Mouse (Mus musculus) hindbrain, embryonic 15.5 days (tissue): ENCODE results near the gene Phpt1. TPM values are rescaled to one million over a fixed set of nuclear protein-coding genes. Genes with fewer than 3 reads are reported as not detected.
"Not testable (repeated sequence)": the region's sequence is repeated elsewhere in the genome, so short reads cannot be mapped to it uniquely, and the experiment has no call there.

Source experiments
- ATAC-seq: fragments of 200-750 bp; cut with Nextera tagmentation; 2 replicates; pipeline ENCODE4 v1.8.0; 2017; ENCODE audit warnings: low read depth, moderate number of reproducible peaks, moderate TSS enrichment; ENCODE audit not compliant: low FRiP score
- H3K27ac ChIP-seq: fragments of 300-500 bp; sonication (generic); replicated peaks from 2 replicates; pipeline ENCODE4 v1.5.1; 2015; ENCODE audit warnings: mild to moderate bottlenecking, inconsistent platforms
- H3K27me3 ChIP-seq: fragments of 300-500 bp; sonication (generic); 2 replicates; pipeline ENCODE4 v1.6.1; 2015; ENCODE audit warnings: control low read depth, inconsistent platforms
- H3K36me3 ChIP-seq: fragments of 300-500 bp; sonication (generic); 2 replicates; pipeline ENCODE4 v1.6.1; 2015; ENCODE audit warnings: control low read depth, inconsistent platforms
- H3K4me1 ChIP-seq: fragments of 300-500 bp; sonication (generic); replicated peaks from 2 replicates; pipeline ENCODE4 v1.6.1; 2015; ENCODE audit warnings: control low read depth, inconsistent platforms
- H3K4me2 ChIP-seq: fragments of 300-500 bp; sonication (generic); 2 replicates; pipeline ENCODE4 v1.6.1; 2015; ENCODE audit warnings: moderate library complexity, mild to moderate bottlenecking, inconsistent platforms
- H3K4me3 ChIP-seq: fragments of 300-500 bp; sonication (generic); 2 replicates; pipeline ENCODE4 v1.5.1; 2015; ENCODE audit warnings: mild to moderate bottlenecking, inconsistent platforms
- H3K9ac ChIP-seq: fragments of 300-500 bp; sonication (generic); 2 replicates; pipeline ENCODE4 v1.6.1; 2015; ENCODE audit warnings: inconsistent platforms
- H3K9me3 ChIP-seq: fragments of 300-500 bp; sonication (generic); 2 replicates; pipeline ENCODE4 v1.6.1; 2016; ENCODE audit warnings: control low read depth, inconsistent platforms
- WGBS: fragments of 180-500 bp; shearing (Covaris S2); methylation state at CpG from one replicate; pipeline ENCODE4 v1.1.7; 2015; 5-methylcytosine and 5-hydroxymethylcytosine counted together
- polyA plus RNA-seq: library from polyadenylated mRNA; unstranded; fragments of >200 nt; fragmentation: Nextera tagmentation; extraction: Ambion mirVana; gene quantifications from 2 replicates; pipeline ENCODE4 v1.2.1, GENCODE M21; 2015

Gene Phpt1
- polyA plus RNA-seq, 1 experiment from 2014 or later, result 159 TPM

- ATAC-seq, H3K27me3 ChIP-seq, H3K9me3 ChIP-seq, H3K4me3 ChIP-seq, H3K4me2 ChIP-seq, H3K36me3 ChIP-seq, H3K27ac ChIP-seq, H3K9ac ChIP-seq: not testable (repeated sequence)
- WGBS, result 93% methylated on average over 4 of the region's 4 CpGs
- peaks cover 12% of the 10 kb centered on the region for H3K4me1 ChIP-seq
These were observed 21.7 kb downstream of the Phpt1 start for GRCm38 (mm10) chr2:25553171-25553786.

GRCm38 (mm10) chr2:25551186-25551585, 23.8 kb downstream of the Phpt1 start:
- H3K4me3 ChIP-seq, result no peak overlapping the region
- H3K27ac ChIP-seq, result no peak overlapping the region
- WGBS, result 40% methylated on average over 5 of the region's 5 CpGs
- ATAC-seq, result no peak
- H3K9me3 ChIP-seq, result no peaks in the 10 kb centered on the region
- H3K27me3 ChIP-seq, result no peaks in the 10 kb centered on the region
- no peak overlapping the region for H3K9ac ChIP-seq
- H3K4me1 ChIP-seq, result peaks cover 7% of the 10 kb centered on the region
- no peak overlapping the region for H3K4me2 ChIP-seq
- no peaks in the 10 kb centered on the region for H3K36me3 ChIP-seq

GRCm38 (mm10) chr2:25549021-25549991, 25.7 kb downstream of the Phpt1 start:
- H3K27me3 ChIP-seq, result no peaks in the 10 kb centered on the region
- H3K9ac ChIP-seq, result no peak overlapping the region
- no peaks in the 10 kb centered on the region for H3K36me3 ChIP-seq
- ATAC-seq, result no peak
- H3K4me3 ChIP-seq, result no peak overlapping the region
- no peak overlapping the region for H3K4me2 ChIP-seq
- no peaks in the 10 kb centered on the region for H3K9me3 ChIP-seq
- H3K27ac ChIP-seq, result no peak overlapping the region
- H3K4me1 ChIP-seq, result peaks cover 15% of the 10 kb centered on the region
- WGBS, result 79% methylated on average over 9 of the region's 9 CpGs

- H3K4me3 ChIP-seq, result peak within 1 kb of the TSS; percentile 67
- H3K9me3 ChIP-seq, result no peaks in the 10 kb centered on the region
- H3K4me2 ChIP-seq, result peak within 1 kb of the TSS; percentile 87
- peaks cover 15% of the 10 kb centered on the region for H3K4me1 ChIP-seq
- no peaks in the 10 kb centered on the region for H3K27me3 ChIP-seq
- no peaks in the 10 kb centered on the region for H3K36me3 ChIP-seq
- peak within 1 kb of the TSS; percentile 61 for H3K9ac ChIP-seq
- WGBS, result 3% methylated on average over 47 of the region's 48 CpGs
- peak within 1 kb of the TSS; percentile 35; the same call in 1 of the 2 replicates for H3K27ac ChIP-seq
- peak; percentile 100 for ATAC-seq
These were observed 28.1 kb downstream of the Phpt1 start, which contains the start of gene Traf2 for GRCm38 (mm10) chr2:25546811-25547491. TSS of gene Traf2 (minus strand) at chr2:25546940.

- Histone ChIP-seq H3K27me3 (no peaks in the 10 kb centered on the region), H3K4me3 (peak overlapping the region; percentile 67), H3K36me3 (no peaks in the 10 kb centered on the region), H3K4me2 (peak overlapping the region; percentile 87), H3K27ac (peak overlapping the region; percentile 35; the same call in 1 of the 2 replicates), H3K4me1 (peaks cover 15% of the 10 kb centered on the region), H3K9ac (peak overlapping the region; percentile 61), H3K9me3 (no peaks in the 10 kb centered on the region)
- WGBS, result 9% methylated on average over 43 of the region's 43 CpGs
- no peak; the same call in 1 of the 2 replicates for ATAC-seq
These were observed 28.8 kb downstream of the Phpt1 start for GRCm38 (mm10) chr2:25545996-25546810.

- peaks cover 10% of the 10 kb centered on the region for H3K4me1 ChIP-seq
- no peak overlapping the region for H3K4me2 ChIP-seq
- ATAC-seq, result no peak
- H3K27ac ChIP-seq, result no peak overlapping the region
- no peaks in the 10 kb centered on the region for H3K9me3 ChIP-seq
- WGBS, result 85% methylated on average over 10 of the region's 10 CpGs
- no peaks in the 10 kb centered on the region for H3K27me3 ChIP-seq
- no peak overlapping the region for H3K9ac ChIP-seq
- H3K4me3 ChIP-seq, result no peak overlapping the region
- H3K36me3 ChIP-seq, result no peaks in the 10 kb centered on the region
These were observed 33.2 kb downstream of the Phpt1 start for GRCm38 (mm10) chr2:25541644-25542367.

- WGBS, result 95% methylated on average over 4 of the region's 4 CpGs
- ATAC-seq, result no peak
- H3K27ac ChIP-seq, result no peak overlapping the region
These were observed 34.5 kb downstream of the Phpt1 start for GRCm38 (mm10) chr2:25540541-25540948.

GRCm38 (mm10) chr2:25536531-25536930, 38.5 kb downstream of the Phpt1 start:
- no peaks in the 10 kb centered on the region for H3K9me3 ChIP-seq

More at GRCm38 (mm10) chr2:25540541-25540948, 34.5 kb downstream of the Phpt1 start:
- Histone ChIP-seq H3K4me2 (no peak overlapping the region), H3K9ac (no peak overlapping the region), H3K4me1 (0 out of 2 replicates have a peak, but pooled peaks cover 2% of the 10 kb centered on the region), H3K9me3 (no peaks in the 10 kb centered on the region), H3K4me3 (no peak overlapping the region), H3K36me3 (peaks cover 6% of the 10 kb centered on the region; the same call in 1 of the 2 replicates), H3K27me3 (no peaks in the 10 kb centered on the region)

GRCm38 (mm10) chr2:25534866-25535182, 40.2 kb downstream of the Phpt1 start:
- Histone ChIP-seq H3K27me3 (no peaks in the 10 kb centered on the region), H3K27ac (no peak overlapping the region), H3K4me2 (no peak overlapping the region), H3K9me3 (no peaks in the 10 kb centered on the region), H3K9ac (no peak overlapping the region), H3K4me3 (no peak overlapping the region), H3K36me3 (peaks cover 12% of the 10 kb centered on the region), H3K4me1 (no peaks in the 10 kb centered on the region)
- 92% methylated on average over 2 of the region's 2 CpGs for WGBS
- no peak for ATAC-seq

More at GRCm38 (mm10) chr2:25536531-25536930, 38.5 kb downstream of the Phpt1 start:
- Histone ChIP-seq H3K27ac (no peak overlapping the region), H3K4me1 (no peaks in the 10 kb centered on the region), H3K4me3 (no peak overlapping the region), H3K27me3 (no peaks in the 10 kb centered on the region), H3K4me2 (no peak overlapping the region), H3K9ac (no peak overlapping the region), H3K36me3 (peaks cover 7% of the 10 kb centered on the region; the same call in 1 of the 2 replicates)
- ATAC-seq, result no peak
- 89% methylated on average over 8 of the region's 8 CpGs for WGBS

- Histone ChIP-seq H3K9ac (no peak overlapping the region), H3K4me3 (no peak overlapping the region), H3K4me2 (no peak overlapping the region), H3K36me3 (peaks cover 13% of the 10 kb centered on the region), H3K27me3 (no peaks in the 10 kb centered on the region), H3K4me1 (no peaks in the 10 kb centered on the region), H3K27ac (no peak overlapping the region), H3K9me3 (no peaks in the 10 kb centered on the region)
- ATAC-seq, result no peak
- 97% methylated on average over 3 of the region's 3 CpGs for WGBS
These were observed 40.7 kb downstream of the Phpt1 start for GRCm38 (mm10) chr2:25534178-25534865.
